Mouse (Mus musculus) stomach, embryonic 14.5 days (tissue): ENCODE results near the gene Kif27. TPM values are rescaled to one million over a fixed set of nuclear protein-coding genes. Genes with fewer than 3 reads are reported as not detected.

Source experiments
- ATAC-seq: fragments of 200-750 bp; cut with Nextera tagmentation; 2 replicates; pipeline ENCODE4 v1.8.0; 2017; ENCODE audit warnings: low read depth, moderate TSS enrichment; ENCODE audit not compliant: insufficient number of reproducible peaks, insufficient read depth, low FRiP score
- H3K27ac ChIP-seq: fragments of 300-500 bp; sonication (generic); 2 replicates; pipeline ENCODE4 v1.5.1; 2014; ENCODE audit warnings: mild to moderate bottlenecking, low read length, moderate library complexity, mixed read lengths
- H3K27me3 ChIP-seq: fragments of 300-500 bp; sonication (generic); 2 replicates; pipeline ENCODE4 v1.6.1; 2014; ENCODE audit warnings: low read length, control low read depth, mixed read lengths; ENCODE audit not compliant: control insufficient read depth, insufficient read depth
- H3K36me3 ChIP-seq: fragments of 300-500 bp; sonication (generic); 2 replicates; pipeline ENCODE4 v1.6.1; 2014; ENCODE audit warnings: mild to moderate bottlenecking, control low read depth, low read length, moderate library complexity, mixed read lengths; ENCODE audit not compliant: control insufficient read depth, insufficient read depth
- H3K4me1 ChIP-seq: fragments of 300-500 bp; sonication (generic); 2 replicates; pipeline ENCODE4 v1.6.1; 2014; ENCODE audit warnings: low read length, control low read depth, mixed read lengths; ENCODE audit not compliant: control insufficient read depth, insufficient read depth
- H3K4me2 ChIP-seq: fragments of 300-500 bp; sonication (generic); replicated peaks from 2 replicates; pipeline ENCODE4 v1.6.1; 2014; ENCODE audit warnings: low read depth, low read length, control low read depth
- H3K4me3 ChIP-seq: fragments of 300-500 bp; sonication (generic); 2 replicates; pipeline ENCODE4 v1.5.1; 2014; ENCODE audit warnings: low read depth, low read length, control low read depth
- H3K9ac ChIP-seq: fragments of 300-500 bp; sonication (generic); replicated peaks from 2 replicates; pipeline ENCODE4 v1.6.1; 2014; ENCODE audit warnings: low read depth, mild to moderate bottlenecking, control low read depth, low read length, moderate library complexity, mixed read lengths
- H3K9me3 ChIP-seq: fragments of 300-500 bp; sonication (generic); 2 replicates; pipeline ENCODE4 v1.6.1; 2016; ENCODE audit warnings: low read depth, low read length, control low read depth; ENCODE audit not compliant: control insufficient read depth
- WGBS: fragments of 180-500 bp; shearing (Covaris S2); extraction: QIAGEN DNeasy Blood & Tissue Kit; methylation state at CpG from one replicate; pipeline ENCODE4 v1.1.7; 2014; 5-methylcytosine and 5-hydroxymethylcytosine counted together
- polyA plus RNA-seq: library from polyadenylated mRNA; unstranded; fragments of >200 nt; fragmentation: Nextera tagmentation; extraction: Ambion mirVana; gene quantifications from 2 replicates; pipeline ENCODE4 v1.2.1, GENCODE M21; 2014

Kif27 gene
- polyA plus RNA-seq, 1 experiment from 2014 or later, result 0.59 TPM

DNA sequence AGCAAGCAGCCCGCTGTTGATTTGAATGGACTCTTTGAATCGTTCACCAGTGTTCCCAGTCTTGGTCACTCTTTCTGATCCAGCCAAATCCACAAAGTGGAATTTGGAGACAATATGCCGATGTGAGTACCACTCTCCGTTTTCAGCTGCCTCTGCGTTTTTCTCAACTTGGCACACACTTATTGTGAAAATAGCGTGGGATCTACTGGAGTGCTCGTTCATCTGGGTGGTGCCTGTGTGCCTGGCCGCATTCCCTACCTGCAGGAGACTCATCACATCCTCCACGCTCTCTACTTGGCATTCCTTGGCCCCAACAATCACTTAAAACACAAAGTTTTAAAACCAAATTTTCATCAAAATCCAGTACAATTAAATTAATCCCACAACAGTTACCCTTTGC lies 14.4 kb downstream of the Kif27 start:
- Histone ChIP-seq H3K36me3 (no peaks in the 10 kb centered on the region), H3K27me3 (no peaks in the 10 kb centered on the region), H3K9me3 (no peaks in the 10 kb centered on the region), H3K9ac (no peak overlapping the region), H3K4me2 (no peak overlapping the region), H3K4me3 (no peak overlapping the region), H3K4me1 (no peaks in the 10 kb centered on the region), H3K27ac (no peak overlapping the region)
- 83% methylated on average over 9 of the region's 9 CpGs for WGBS
- ATAC-seq, result no peak

DNA sequence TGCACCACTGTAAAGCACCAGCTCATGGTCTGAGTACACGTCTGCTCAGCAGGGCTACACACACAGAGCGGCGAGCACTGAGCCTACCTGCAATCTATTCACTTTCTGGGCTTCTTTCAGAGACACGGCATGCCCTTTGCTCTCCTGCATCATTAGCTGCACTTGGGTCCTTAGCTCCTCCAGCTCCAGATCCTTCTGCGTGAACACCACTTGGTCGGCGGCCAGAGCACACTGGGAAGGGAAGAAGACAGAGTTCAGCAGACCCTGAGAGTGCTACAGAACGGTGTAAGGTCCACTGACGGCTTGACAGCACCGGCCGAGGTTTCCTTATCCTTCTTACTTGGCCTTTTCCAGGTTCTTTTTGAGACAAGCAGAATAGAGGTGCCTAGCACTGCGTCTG lies 21.5 kb downstream of the Kif27 start:
- ATAC-seq, result no peak
- WGBS, result 80% methylated on average over 12 of the region's 12 CpGs
- H3K4me2 ChIP-seq, result no peak overlapping the region

DNA sequence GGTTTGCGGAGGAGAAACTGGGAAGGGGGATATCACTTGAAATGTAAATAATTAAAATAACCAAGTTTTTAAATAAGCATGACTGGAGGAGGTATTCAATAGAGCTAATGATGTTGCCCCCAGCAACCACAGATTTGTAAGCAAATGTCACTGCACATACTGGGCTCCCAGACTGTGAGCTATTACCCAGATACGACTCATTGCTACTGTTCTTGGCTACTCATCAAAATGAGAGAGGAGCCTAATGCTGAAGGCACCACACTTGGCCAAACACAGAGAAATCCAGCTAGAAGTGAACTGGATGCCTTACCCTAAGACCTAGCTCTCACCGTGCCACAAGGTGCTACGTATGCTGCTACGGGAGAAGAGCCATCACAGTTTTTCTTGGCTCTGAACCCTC lies 24.8 kb downstream of the Kif27 start:
- WGBS, result 87% methylated on average over 5 of the region's 5 CpGs
- Histone ChIP-seq H3K4me3 (no peak overlapping the region), H3K9me3 (no peaks in the 10 kb centered on the region), H3K27me3 (no peaks in the 10 kb centered on the region), H3K9ac (no peak overlapping the region), H3K36me3 (no peaks in the 10 kb centered on the region), H3K4me1 (no peaks in the 10 kb centered on the region), H3K27ac (no peak overlapping the region), H3K4me2 (no peak overlapping the region)
- no peak for ATAC-seq

More for the DNA sequence above, 21.5 kb downstream of the Kif27 start:
- no peaks in the 10 kb centered on the region for H3K27me3 ChIP-seq
- H3K36me3 ChIP-seq, result no peaks in the 10 kb centered on the region
- no peak overlapping the region for H3K27ac ChIP-seq
- H3K4me1 ChIP-seq, result no peaks in the 10 kb centered on the region
- H3K9me3 ChIP-seq, result no peaks in the 10 kb centered on the region
- H3K4me3 ChIP-seq, result no peak overlapping the region
- H3K9ac ChIP-seq, result no peak overlapping the region

DNA sequence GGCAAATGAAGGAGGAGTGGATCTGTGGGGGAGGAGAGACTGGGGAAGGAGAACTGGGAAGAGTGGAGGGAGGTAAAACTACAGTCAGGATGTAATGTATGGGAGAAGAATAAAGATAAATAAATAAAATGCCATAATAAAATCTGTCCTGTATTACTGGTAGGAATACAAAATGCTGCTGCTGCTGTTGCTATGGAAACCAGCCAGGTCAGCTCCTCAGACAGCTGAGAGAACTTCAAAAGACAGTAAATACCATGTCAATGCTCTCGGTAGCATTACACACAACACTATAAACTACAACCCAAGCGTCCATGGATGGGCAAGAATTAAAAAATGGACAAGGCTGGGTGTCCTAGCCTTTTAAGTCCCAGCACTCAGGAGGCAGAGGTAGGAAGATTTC lies 41.2 kb downstream of the Kif27 start:
- ATAC-seq, result no peak
- Histone ChIP-seq H3K4me1 (no peaks in the 10 kb centered on the region), H3K9me3 (no peaks in the 10 kb centered on the region), H3K9ac (no peak overlapping the region), H3K36me3 (no peaks in the 10 kb centered on the region), H3K27me3 (no peaks in the 10 kb centered on the region), H3K27ac (no peak overlapping the region), H3K4me3 (no peak overlapping the region), H3K4me2 (no peak overlapping the region)
- 58% methylated on average over 2 of the region's 2 CpGs for WGBS

DNA sequence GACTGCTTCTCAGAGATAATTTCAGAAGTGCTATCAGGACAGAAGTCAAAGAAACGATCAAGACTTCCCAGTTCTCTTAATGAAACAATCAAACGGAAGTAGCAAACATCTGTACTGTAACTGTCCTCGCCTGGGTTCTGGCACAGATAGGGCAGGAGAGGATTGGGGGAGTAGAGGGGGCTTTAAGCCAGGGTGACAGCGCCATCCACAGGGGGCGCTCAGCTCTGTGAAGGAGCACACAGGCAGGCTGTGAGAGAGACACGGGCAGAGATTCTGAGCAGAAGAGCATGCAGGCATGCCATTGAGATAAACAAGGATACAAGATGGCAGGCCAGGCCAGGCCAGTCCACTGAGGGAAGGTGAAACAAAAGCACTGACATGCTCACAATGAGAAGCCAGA lies 43.9 kb downstream of the Kif27 start:
- Histone ChIP-seq H3K9me3 (no peaks in the 10 kb centered on the region), H3K4me3 (no peak overlapping the region), H3K4me1 (no peaks in the 10 kb centered on the region), H3K27me3 (no peaks in the 10 kb centered on the region), H3K27ac (no peak overlapping the region), H3K9ac (no peak overlapping the region), H3K36me3 (no peaks in the 10 kb centered on the region), H3K4me2 (no peak overlapping the region)
- 53% methylated on average over 6 of the region's 6 CpGs for WGBS
- ATAC-seq, result no peak

DNA sequence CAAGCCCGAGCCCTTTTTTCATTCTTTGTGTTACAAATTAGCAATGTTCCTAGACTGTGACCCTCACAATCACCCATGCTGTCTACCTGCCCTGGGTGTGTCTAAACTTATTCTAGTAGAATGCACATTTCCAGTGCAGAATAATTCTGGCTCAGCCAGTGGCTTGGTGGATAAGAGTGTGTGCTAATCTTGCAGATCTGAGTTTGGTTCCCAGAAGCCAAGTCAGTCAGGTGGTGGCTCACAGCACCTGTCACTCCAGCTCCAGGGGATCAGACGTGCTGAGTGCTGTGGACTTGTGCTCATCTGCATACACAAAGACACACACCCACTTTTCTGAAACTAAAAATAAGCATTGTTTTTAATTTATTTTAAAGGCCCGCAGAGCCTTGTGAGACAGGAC lies 45.2 kb downstream of the Kif27 start:
- Histone ChIP-seq H3K9ac (no peak overlapping the region), H3K27me3 (no peaks in the 10 kb centered on the region), H3K27ac (no peak overlapping the region), H3K4me3 (no peak overlapping the region), H3K4me1 (no peaks in the 10 kb centered on the region), H3K36me3 (no peaks in the 10 kb centered on the region), H3K4me2 (no peak overlapping the region), H3K9me3 (no peaks in the 10 kb centered on the region)
- no peak for ATAC-seq
- 75% methylated on average over 3 of the region's 3 CpGs for WGBS

DNA sequence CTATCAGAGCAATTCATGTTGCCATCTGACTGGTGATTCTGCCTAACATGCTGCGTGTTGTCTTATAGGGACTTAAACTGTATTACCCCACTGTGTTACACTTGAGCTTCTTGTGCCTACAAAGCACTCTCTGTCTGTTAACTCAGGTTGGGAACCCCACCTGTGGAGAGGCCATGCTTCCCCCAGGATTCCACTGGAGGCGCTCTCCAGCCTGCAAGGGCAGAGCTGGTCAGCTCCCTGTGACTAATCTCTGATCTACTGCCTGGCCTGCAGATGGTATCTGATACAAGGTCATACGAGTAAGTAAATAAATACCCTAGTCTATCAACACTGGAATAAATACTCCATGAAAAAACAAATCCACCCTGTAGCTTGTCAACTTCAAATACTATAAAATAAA lies 47.6 kb downstream of the Kif27 start:
- H3K4me1 ChIP-seq, result no peaks in the 10 kb centered on the region
- H3K27me3 ChIP-seq, result no peaks in the 10 kb centered on the region
- H3K27ac ChIP-seq, result no peak overlapping the region
- H3K9me3 ChIP-seq, result no peaks in the 10 kb centered on the region
- WGBS, result 46% methylated on average over 3 of the region's 3 CpGs
- ATAC-seq, result no peak
- H3K4me2 ChIP-seq, result no peak overlapping the region
- no peak overlapping the region for H3K9ac ChIP-seq
- no peak overlapping the region for H3K4me3 ChIP-seq
- H3K36me3 ChIP-seq, result no peaks in the 10 kb centered on the region

DNA sequence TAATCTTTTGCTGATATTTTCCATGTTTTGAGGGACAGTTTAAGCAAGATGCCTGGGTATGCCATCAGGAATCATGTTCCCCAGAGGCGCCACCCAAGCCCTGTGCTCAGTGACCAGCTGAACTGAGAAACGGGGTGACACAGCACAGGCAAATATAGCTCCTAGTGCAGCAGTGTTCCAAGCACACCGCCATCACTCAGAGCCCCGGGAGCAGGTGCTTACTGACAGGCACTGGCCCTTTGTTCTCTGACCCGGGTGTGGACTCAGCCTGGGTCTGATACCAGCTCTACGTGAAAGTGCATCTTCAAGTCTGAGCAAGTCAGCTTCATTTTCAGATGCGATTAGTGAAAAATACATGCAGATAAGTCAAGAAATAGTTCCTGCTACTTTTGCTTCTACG lies 49.4 kb downstream of the Kif27 start:
- no peak for ATAC-seq
- Histone ChIP-seq H3K9ac (no peak overlapping the region), H3K9me3 (no peaks in the 10 kb centered on the region), H3K27ac (no peak overlapping the region), H3K4me2 (no peak overlapping the region), H3K4me1 (no peaks in the 10 kb centered on the region), H3K36me3 (no peaks in the 10 kb centered on the region), H3K4me3 (no peak overlapping the region), H3K27me3 (no peaks in the 10 kb centered on the region)
- WGBS, result 67% methylated on average over 8 of the region's 8 CpGs

DNA sequence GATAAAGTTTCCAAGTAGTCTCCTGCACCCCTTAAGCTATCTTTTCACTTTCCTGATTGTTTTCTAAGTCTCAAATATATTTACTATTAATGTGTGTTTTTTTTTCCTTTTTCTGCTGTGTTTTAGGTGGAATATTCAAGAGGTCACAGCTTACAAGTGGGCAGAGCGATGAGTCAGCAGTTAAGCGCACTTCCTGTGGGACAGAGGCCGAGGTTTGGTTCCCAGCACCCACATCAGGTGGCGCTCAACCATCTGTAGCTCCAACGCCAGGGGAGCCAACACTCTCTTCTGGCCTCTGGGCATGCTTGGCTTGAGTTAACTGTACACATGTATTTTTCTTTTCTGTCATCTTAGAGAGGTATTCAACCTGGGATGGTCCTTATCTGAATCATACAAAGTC lies 51.5 kb downstream of the Kif27 start:
- no peak overlapping the region for H3K27ac ChIP-seq
- no peaks in the 10 kb centered on the region for H3K4me1 ChIP-seq
- no peaks in the 10 kb centered on the region for H3K27me3 ChIP-seq
- ATAC-seq, result no peak
- H3K9me3 ChIP-seq, result no peaks in the 10 kb centered on the region
- H3K4me3 ChIP-seq, result no peak overlapping the region
- 90% methylated on average over 5 of the region's 5 CpGs for WGBS
- no peak overlapping the region for H3K9ac ChIP-seq
- no peaks in the 10 kb centered on the region for H3K36me3 ChIP-seq
- H3K4me2 ChIP-seq, result no peak overlapping the region
